Comparison of ENCODE assay signal across 30 mouse cellular contexts in genomic region chr19:30090163-30090562, GRCm38 (mm10). TPM values are rescaled to one million over a fixed set of nuclear protein-coding genes. Genes with fewer than 3 reads are reported as not detected.
DNase-seq lines count a peak whose midpoint lies in the region; ATAC-seq and TF ChIP-seq lines count a peak whose summit lies in the region.
"Had no signal": no experiment of that assay in that cellular context is flagged by ENCODE, and none has a peak within 500 bp of the region (broad histone marks: within the 10 kb centered on the region; RNA-seq: fewer than 3 reads in every experiment).

No protein-coding gene starts in this region.

- no peak overlapping the region for H3K27ac ChIP-seq in forebrain, postnatal 0 days (ENCODE audit: low read depth, low read length)
- H3K27ac ChIP-seq in forebrain, embryonic 16.5 days (ENCODE audit: low read length), result no peak overlapping the region
- no peak overlapping the region for H3K27ac ChIP-seq in hindbrain, embryonic 16.5 days (ENCODE audit: low read depth, low read length)
- H3K27ac ChIP-seq in hindbrain, embryonic 13.5 days, result no peak overlapping the region
- H3K27ac ChIP-seq in liver, embryonic 11.5 days (ENCODE audit: low read depth, low read length), result no peak overlapping the region
- no peak overlapping the region; the same call in 1 of the 2 replicates for H3K27ac ChIP-seq in neural tube, embryonic 14.5 days (ENCODE audit: low read depth, low read length)
- H3K27ac ChIP-seq: embryonic facial prominence, embryonic 13.5 days; forebrain, embryonic 10.5 days; heart, embryonic 10.5 days; liver, embryonic 12.5 days had no signal

- WGBS in forebrain, postnatal 0 days, result 52% methylated on average over 6 of the region's 6 CpGs
- WGBS in forebrain, embryonic 16.5 days, result 64% methylated on average over 6 of the region's 6 CpGs
- 61% methylated on average over 6 of the region's 6 CpGs for WGBS in hindbrain, embryonic 16.5 days
- WGBS in hindbrain, embryonic 13.5 days, result 71% methylated on average over 6 of the region's 6 CpGs
- WGBS in liver, embryonic 11.5 days, result 94% methylated on average over 6 of the region's 6 CpGs
- WGBS in neural tube, embryonic 14.5 days, result 27% methylated on average over 6 of the region's 6 CpGs

- no peak overlapping the region for H3K9ac ChIP-seq in forebrain, postnatal 0 days
- no peak overlapping the region for H3K9ac ChIP-seq in forebrain, embryonic 16.5 days (replicated peaks; ENCODE audit: low read depth, low read length)
- no peak overlapping the region for H3K9ac ChIP-seq in hindbrain, embryonic 16.5 days (ENCODE audit: low read depth, low read length)
- no peak overlapping the region for H3K9ac ChIP-seq in hindbrain, embryonic 13.5 days
- no peak overlapping the region for H3K9ac ChIP-seq in liver, embryonic 11.5 days (ENCODE audit: low read depth, low read length)
- no peak overlapping the region for H3K9ac ChIP-seq in neural tube, embryonic 14.5 days (replicated peaks; ENCODE audit: low read depth, low read length)
- H3K9ac ChIP-seq: embryonic facial prominence, embryonic 13.5 days; forebrain, embryonic 15.5 days; liver, embryonic 12.5 days; liver, postnatal 0 days had no signal

- H3K9me3 ChIP-seq in forebrain, postnatal 0 days (ENCODE audit: low read length), result no peaks in the 10 kb centered on the region
- H3K9me3 ChIP-seq in forebrain, embryonic 16.5 days (ENCODE audit: control insufficient read depth, low read length), result no peaks in the 10 kb centered on the region
- H3K9me3 ChIP-seq in hindbrain, embryonic 16.5 days (ENCODE audit: control insufficient read depth, low read length), result no peaks in the 10 kb centered on the region
- H3K9me3 ChIP-seq in hindbrain, embryonic 13.5 days, result no peaks in the 10 kb centered on the region
- H3K9me3 ChIP-seq in liver, embryonic 11.5 days (ENCODE audit: control insufficient read depth, low read length), result no peaks in the 10 kb centered on the region
- H3K9me3 ChIP-seq in neural tube, embryonic 14.5 days (ENCODE audit: control insufficient read depth, low read length), result no peaks in the 10 kb centered on the region
- H3K9me3 ChIP-seq: embryonic facial prominence, embryonic 13.5 days; forebrain, embryonic 10.5 days; forebrain, embryonic 15.5 days; heart, embryonic 10.5 days; liver, embryonic 12.5 days had no signal

- no peaks in the 10 kb centered on the region for H3K4me1 ChIP-seq in forebrain, postnatal 0 days (ENCODE audit: insufficient read depth)
- H3K4me1 ChIP-seq in forebrain, embryonic 16.5 days (replicated peaks; ENCODE audit: control insufficient read depth, insufficient read depth, low read length), result peaks cover 10% of the 10 kb centered on the region
- no peaks in the 10 kb centered on the region for H3K4me1 ChIP-seq in hindbrain, embryonic 16.5 days (ENCODE audit: control insufficient read depth, insufficient read depth, low read depth, low read length)
- no peaks in the 10 kb centered on the region for H3K4me1 ChIP-seq in hindbrain, embryonic 13.5 days (replicated peaks)
- no peaks in the 10 kb centered on the region for H3K4me1 ChIP-seq in liver, embryonic 11.5 days (replicated peaks; ENCODE audit: control insufficient read depth, insufficient read depth, low read length)
- H3K4me1 ChIP-seq in neural tube, embryonic 14.5 days (ENCODE audit: control insufficient read depth, insufficient read depth, low read length), result no peaks in the 10 kb centered on the region
- H3K4me1 ChIP-seq: heart, embryonic 10.5 days; liver, embryonic 12.5 days had no signal

- H3K36me3 ChIP-seq in forebrain, postnatal 0 days (ENCODE audit: insufficient read depth), result peaks cover 38% of the 10 kb centered on the region
- H3K36me3 ChIP-seq in forebrain, embryonic 16.5 days (ENCODE audit: control insufficient read depth, insufficient read depth), result peaks cover 25% of the 10 kb centered on the region
- H3K36me3 ChIP-seq in hindbrain, embryonic 16.5 days (ENCODE audit: control insufficient read depth, insufficient read depth, low read length), result peaks cover 28% of the 10 kb centered on the region
- H3K36me3 ChIP-seq in hindbrain, embryonic 13.5 days, result peaks cover 80% of the 10 kb centered on the region
- peaks cover 36% of the 10 kb centered on the region for H3K36me3 ChIP-seq in liver, embryonic 11.5 days (ENCODE audit: control insufficient read depth, insufficient read depth, low read length)
- peaks cover 43% of the 10 kb centered on the region for H3K36me3 ChIP-seq in neural tube, embryonic 14.5 days (ENCODE audit: control insufficient read depth, insufficient read depth, low read length)

- TF ChIP-seq CTCF in forebrain, postnatal 0 days (IDR thresholded peaks at IDR 0.05; ENCODE audit: low read depth), result no peak

- H3K4me2 ChIP-seq in forebrain, postnatal 0 days (ENCODE audit: low read depth), result no peak overlapping the region
- no peak overlapping the region for H3K4me2 ChIP-seq in forebrain, embryonic 16.5 days (ENCODE audit: low read length)
- H3K4me2 ChIP-seq in hindbrain, embryonic 16.5 days (ENCODE audit: low read length), result no peak overlapping the region
- no peak overlapping the region for H3K4me2 ChIP-seq in hindbrain, embryonic 13.5 days
- H3K4me2 ChIP-seq in liver, embryonic 11.5 days, result no peak overlapping the region
- no peak overlapping the region for H3K4me2 ChIP-seq in neural tube, embryonic 14.5 days (ENCODE audit: low read depth, low read length)
- H3K4me2 ChIP-seq: embryonic facial prominence, embryonic 13.5 days; forebrain, embryonic 15.5 days; liver, embryonic 12.5 days; midbrain, embryonic 11.5 days had no signal

- no peak overlapping the region for H3K4me3 ChIP-seq in forebrain, postnatal 0 days (ENCODE audit: low read depth, low read length)
- H3K4me3 ChIP-seq in forebrain, embryonic 16.5 days (replicated peaks; ENCODE audit: low read length), result no peak overlapping the region
- no peak overlapping the region for H3K4me3 ChIP-seq in hindbrain, embryonic 16.5 days (ENCODE audit: low read length)
- H3K4me3 ChIP-seq in hindbrain, embryonic 13.5 days, result no peak overlapping the region
- no peak overlapping the region for H3K4me3 ChIP-seq in liver, embryonic 11.5 days (ENCODE audit: low read depth, low read length)
- H3K4me3 ChIP-seq in neural tube, embryonic 14.5 days (ENCODE audit: low read depth, low read length), result no peak overlapping the region
- H3K4me3 ChIP-seq: embryonic facial prominence, embryonic 13.5 days; forebrain, embryonic 10.5 days; forebrain, embryonic 15.5 days; heart, embryonic 10.5 days; liver, embryonic 12.5 days had no signal

- peak; percentile 36 for ATAC-seq in forebrain, postnatal 0 days
- ATAC-seq in forebrain, embryonic 16.5 days, result no peak
- peak; percentile 66; the same call in 1 of the 2 replicates for ATAC-seq in hindbrain, embryonic 16.5 days
- ATAC-seq in hindbrain, embryonic 13.5 days (ENCODE audit: low FRiP score), result no peak
- no peak for ATAC-seq in liver, embryonic 11.5 days (replicated peaks; ENCODE audit: low FRiP score)
- peak; percentile 81 for ATAC-seq in neural tube, embryonic 14.5 days (ENCODE audit: low read depth)
- ATAC-seq: forebrain, embryonic 15.5 days; inflammation-experienced regulatory T-cells, adult 6 months; liver, embryonic 12.5 days; liver, postnatal 0 days had no signal

- DNase-seq in forebrain, postnatal 0 days, result peak; percentile 11
- DNase-seq in liver, embryonic 11.5 days (ENCODE audit: low spot score), result peak; percentile 9
- no peak for DNase-seq in liver
- DNase-seq in thymus, postnatal 14 days, result no peak
- DNase-seq: adrenal gland, postnatal 10 days; cerebellum, adult 18-20 months; cerebellum, postnatal 10 days; gastrocnemius, postnatal 14 days; heart, postnatal 36 days; kidney, adult 11 months; kidney, postnatal 36 days; layer of hippocampus, postnatal 36 days; left cerebral cortex, postnatal 4 days; liver, postnatal 0 days; lung, postnatal 36 days; right cerebral cortex, postnatal 4 days; thymus, adult 2 months; thymus, postnatal 4 days had no signal

- no peaks in the 10 kb centered on the region for H3K27me3 ChIP-seq in forebrain, postnatal 0 days (ENCODE audit: insufficient read depth, low read length)
- no peaks in the 10 kb centered on the region for H3K27me3 ChIP-seq in forebrain, embryonic 16.5 days (replicated peaks; ENCODE audit: control insufficient read depth, insufficient read depth, low read length)
- no peaks in the 10 kb centered on the region for H3K27me3 ChIP-seq in hindbrain, embryonic 16.5 days (replicated peaks; ENCODE audit: control insufficient read depth, insufficient read depth, low read length)
- no peaks in the 10 kb centered on the region for H3K27me3 ChIP-seq in hindbrain, embryonic 13.5 days
- no peaks in the 10 kb centered on the region for H3K27me3 ChIP-seq in liver, embryonic 11.5 days (replicated peaks; ENCODE audit: control insufficient read depth, insufficient read depth, low read length)
- H3K27me3 ChIP-seq in neural tube, embryonic 14.5 days (ENCODE audit: control insufficient read depth, insufficient read depth, low read length), result no peaks in the 10 kb centered on the region
- H3K27me3 ChIP-seq: CH12.LX; embryonic facial prominence, embryonic 13.5 days; forebrain, embryonic 15.5 days; liver, embryonic 12.5 days had no signal

RNA-seq across cellular contexts. Expression of gene Uhrf2, which starts 59.9 kb away (rescaled TPM):
- 77.8 and 79.0 TPM in 2 replicates for total RNA-seq in forebrain, postnatal 0 days (2014; rRNA removed)
- 22.6 and 28.1 TPM in 2 replicates for polyA plus RNA-seq in forebrain, postnatal 0 days (2015; fragmentation: Nextera tagmentation; extraction: Ambion mirVana)
- polyA plus RNA-seq in forebrain, embryonic 16.5 days (2015; fragmentation: Nextera tagmentation; extraction: Ambion mirVana), result 73.3 and 74.2 TPM in 2 replicates
- 40.7 and 48.0 TPM in 2 replicates for polyA plus RNA-seq in hindbrain, embryonic 16.5 days (2015; fragmentation: Nextera tagmentation; extraction: Ambion mirVana)
- 60.5 TPM in 2 replicates for polyA plus RNA-seq in hindbrain, embryonic 13.5 days (2015; fragmentation: Nextera tagmentation; extraction: Ambion mirVana)
- polyA plus RNA-seq in liver, embryonic 11.5 days (2014; fragmentation: Nextera tagmentation; extraction: Ambion mirVana), result 58.6 and 65.9 TPM in 2 replicates
- polyA plus RNA-seq in neural tube, embryonic 14.5 days (2014; fragmentation: Nextera tagmentation; extraction: Ambion mirVana), result 53.3 and 64.4 TPM in 2 replicates

Comparison
In these comparisons a context has a peak if more than half of its experiments do, and no peak if none do; other contexts are left out.
1. ATAC-seq: peak in forebrain, postnatal 0 days (single experiment), hindbrain, embryonic 16.5 days (single experiment) and neural tube, embryonic 14.5 days (single experiment); none in forebrain, embryonic 16.5 days (single experiment), hindbrain, embryonic 13.5 days (single experiment) and liver, embryonic 11.5 days (single experiment).
2. DNase-seq: peak in forebrain, postnatal 0 days (single experiment) and liver, embryonic 11.5 days (single experiment); none in liver (single experiment) and thymus, postnatal 14 days (single experiment).